Mouse (Mus musculus): ENCODE measurements around the gene Chka. TPM values are rescaled to one million over a fixed set of nuclear protein-coding genes. Genes with fewer than 3 reads are reported as not detected.
A peak's percentile ranks its signal among the peaks of the same experiment; 100 is the strongest.

Gene Chka
- polyA plus RNA-seq, 1 experiment: 75.9 TPM

- DNase-seq: no peak
- no peak overlapping the region for H3K4me3 ChIP-seq (replicated peaks; ENCODE audit: extremely low read depth, low read depth, low read length)
- TF ChIP-seq CTCF (IDR thresholded peaks at IDR 0.05; ENCODE audit: insufficient read depth, low read length): no peak
- TF ChIP-seq POLR2A (IDR thresholded peaks at IDR 0.05; ENCODE audit: borderline replicate concordance, extremely low read depth, low read depth, low read length): no peak
- H3K4me1 ChIP-seq (ENCODE audit: control insufficient read depth, insufficient read depth, low read length): peaks cover 22% of the 10 kb centered on the region
- 40% methylated on average over 10 of the region's 10 CpGs for WGBS
These were observed 71.2 kb downstream of the Chka start for GRCm38 (mm10) chr19:3922661-3923371.

GRCm38 (mm10) chr19:3923586-3923985, 72.0 kb downstream of the Chka start:
- WGBS: 27% methylated on average over 13 of the region's 13 CpGs
- H3K4me1 ChIP-seq (ENCODE audit: control insufficient read depth, insufficient read depth, low read length): peaks cover 22% of the 10 kb centered on the region
- DNase-seq: no peak
- TF ChIP-seq POLR2A (IDR thresholded peaks at IDR 0.05; ENCODE audit: borderline replicate concordance, extremely low read depth, low read depth, low read length): no peak
- TF ChIP-seq CTCF (IDR thresholded peaks at IDR 0.05; ENCODE audit: insufficient read depth, low read length): no peak
- no peak overlapping the region for H3K4me3 ChIP-seq (replicated peaks; ENCODE audit: extremely low read depth, low read depth, low read length)

GRCm38 (mm10) chr19:3924190-3924589, 72.6 kb downstream of the Chka start:
- no peak for DNase-seq
- WGBS: 67% methylated on average over 8 of the region's 8 CpGs
- TF ChIP-seq POLR2A (IDR thresholded peaks at IDR 0.05; ENCODE audit: borderline replicate concordance, extremely low read depth, low read depth, low read length): no peak
- TF ChIP-seq CTCF (IDR thresholded peaks at IDR 0.05; ENCODE audit: insufficient read depth, low read length): no peak
- Histone ChIP-seq H3K4me3 (replicated peaks; ENCODE audit: extremely low read depth, low read depth, low read length) (no peak overlapping the region), H3K4me1 (ENCODE audit: control insufficient read depth, insufficient read depth, low read length) (peaks cover 26% of the 10 kb centered on the region)

GRCm38 (mm10) chr19:3924868-3925267, 73.3 kb downstream of the Chka start:
- TF ChIP-seq CTCF (IDR thresholded peaks at IDR 0.05; ENCODE audit: insufficient read depth, low read length): no peak
- TF ChIP-seq POLR2A (IDR thresholded peaks at IDR 0.05; ENCODE audit: borderline replicate concordance, extremely low read depth, low read depth, low read length): no peak
- Histone ChIP-seq H3K4me3 (replicated peaks; ENCODE audit: extremely low read depth, low read depth, low read length) (no peak overlapping the region), H3K4me1 (ENCODE audit: control insufficient read depth, insufficient read depth, low read length) (peaks cover 32% of the 10 kb centered on the region)
- DNase-seq: no peak
- WGBS: 93% methylated on average over 7 of the region's 7 CpGs

- DNase-seq: no peak
- Histone ChIP-seq H3K4me1 (ENCODE audit: control insufficient read depth, insufficient read depth, low read length) (peaks cover 38% of the 10 kb centered on the region), H3K4me3 (replicated peaks; ENCODE audit: extremely low read depth, low read depth, low read length) (no peak overlapping the region)
- TF ChIP-seq CTCF (IDR thresholded peaks at IDR 0.05; ENCODE audit: insufficient read depth, low read length): no peak
- TF ChIP-seq POLR2A (IDR thresholded peaks at IDR 0.05; ENCODE audit: borderline replicate concordance, extremely low read depth, low read depth, low read length): no peak
- WGBS: 77% methylated on average over 6 of the region's 6 CpGs
These were observed 74.3 kb downstream of the Chka start for GRCm38 (mm10) chr19:3925859-3926258.

- WGBS: 36% methylated on average over 3 of the region's 3 CpGs
- peak; percentile 70 for DNase-seq
- Histone ChIP-seq H3K4me3 (replicated peaks; ENCODE audit: extremely low read depth, low read depth, low read length) (no peak overlapping the region), H3K4me1 (ENCODE audit: control insufficient read depth, insufficient read depth, low read length) (peaks cover 38% of the 10 kb centered on the region)
- TF ChIP-seq POLR2A (IDR thresholded peaks at IDR 0.05; ENCODE audit: borderline replicate concordance, extremely low read depth, low read depth, low read length): peak; percentile 29; the same call in 1 of the 2 replicates
- peak; percentile 22; the same call in 1 of the 2 replicates for TF ChIP-seq CTCF (IDR thresholded peaks at IDR 0.05; ENCODE audit: insufficient read depth, low read length)
These were observed 74.7 kb downstream of the Chka start for GRCm38 (mm10) chr19:3926279-3926678.

GRCm38 (mm10) chr19:3926685-3927084, 75.1 kb downstream of the Chka start:
- 74% methylated on average over 6 of the region's 6 CpGs for WGBS
- Histone ChIP-seq H3K4me1 (ENCODE audit: control insufficient read depth, insufficient read depth, low read length) (peaks cover 38% of the 10 kb centered on the region), H3K4me3 (replicated peaks; ENCODE audit: extremely low read depth, low read depth, low read length) (no peak overlapping the region)
- no peak for TF ChIP-seq CTCF (IDR thresholded peaks at IDR 0.05; ENCODE audit: insufficient read depth, low read length)
- no peak for TF ChIP-seq POLR2A (IDR thresholded peaks at IDR 0.05; ENCODE audit: borderline replicate concordance, extremely low read depth, low read depth, low read length)
- DNase-seq: no peak

GRCm38 (mm10) chr19:3927989-3928388, 76.4 kb downstream of the Chka start:
- H3K4me3 ChIP-seq (replicated peaks; ENCODE audit: extremely low read depth, low read depth, low read length): no peak overlapping the region
- no peak for DNase-seq
- WGBS: 84% methylated on average over 4 of the region's 4 CpGs
- H3K4me1 ChIP-seq (ENCODE audit: control insufficient read depth, insufficient read depth, low read length): peaks cover 38% of the 10 kb centered on the region
- TF ChIP-seq CTCF (IDR thresholded peaks at IDR 0.05; ENCODE audit: insufficient read depth, low read length) (no peak), POLR2A (IDR thresholded peaks at IDR 0.05; ENCODE audit: borderline replicate concordance, extremely low read depth, low read depth, low read length) (no peak)

GRCm38 (mm10) chr19:3928779-3929178, 77.2 kb downstream of the Chka start:
- TF ChIP-seq POLR2A (IDR thresholded peaks at IDR 0.05; ENCODE audit: borderline replicate concordance, extremely low read depth, low read depth, low read length) (no peak), CTCF (IDR thresholded peaks at IDR 0.05; ENCODE audit: insufficient read depth, low read length) (no peak)
- 48% methylated on average over 4 of the region's 4 CpGs for WGBS
- no peak overlapping the region for H3K4me3 ChIP-seq (replicated peaks; ENCODE audit: extremely low read depth, low read depth, low read length)
- DNase-seq: no peak
- H3K4me1 ChIP-seq (ENCODE audit: control insufficient read depth, insufficient read depth, low read length): peaks cover 30% of the 10 kb centered on the region

Data from lung, adult 2 months (tissue).